8 mouse cellular contexts compared by ENCODE assay signal in genomic region chr14:61687346-61688012, GRCm38 (mm10).
DNase-seq lines count a peak whose midpoint lies in the region; ATAC-seq and TF ChIP-seq lines count a peak whose summit lies in the region.

No protein-coding gene starts in this region.

- H3K9ac ChIP-seq in heart, embryonic 14.5 days (ENCODE audit: low read length) = peak overlapping the region; percentile 67
- H3K9ac ChIP-seq in limb, embryonic 14.5 days (ENCODE audit: low read depth, low read length, severe bottlenecking) = peak overlapping the region; percentile 53

- H3K9me3 ChIP-seq in heart, embryonic 14.5 days (ENCODE audit: control insufficient read depth, low read length) = no peaks in the 10 kb centered on the region
- no peaks in the 10 kb centered on the region for H3K9me3 ChIP-seq in limb, embryonic 14.5 days (ENCODE audit: control insufficient read depth, low read length)

- peaks cover 34% of the 10 kb centered on the region for H3K27me3 ChIP-seq in heart, embryonic 14.5 days (ENCODE audit: control insufficient read depth, insufficient read depth, low read length)
- peaks cover 37% of the 10 kb centered on the region for H3K27me3 ChIP-seq in limb, embryonic 14.5 days (ENCODE audit: control insufficient read depth, insufficient read depth, low read length)
- peaks cover 42% of the 10 kb centered on the region for H3K27me3 ChIP-seq in small intestine, adult 2 months (ENCODE audit: control insufficient read depth, insufficient read depth, low read length)

- peaks cover 21 to 39% of the 10 kb centered on the region in 2 experiments; a peak in 3 of 4 replicates for H3K4me1 ChIP-seq in heart, embryonic 14.5 days (ENCODE audit: control insufficient read depth in 2 of 2, insufficient read depth in 2 of 2, low read length in 2 of 2)
- H3K4me1 ChIP-seq in limb, embryonic 14.5 days (ENCODE audit: control insufficient read depth, insufficient read depth, low read length) = peaks cover 22% of the 10 kb centered on the region
- peaks cover 18% of the 10 kb centered on the region for H3K4me1 ChIP-seq in small intestine, adult 2 months (ENCODE audit: control insufficient read depth, insufficient read depth, insufficient read length, low read length)

- no peak overlapping the region for H3K27ac ChIP-seq in heart, embryonic 14.5 days (replicated peaks in 1 of 2; ENCODE audit: control insufficient read depth in 1 of 2, insufficient read depth in 1 of 2, low read depth in 2 of 2, low read length in 2 of 2)
- 0 out of 2 replicates have a peak overlapping the region, but pooled peaks have one; percentile 55 for H3K27ac ChIP-seq in limb, embryonic 14.5 days (replicated peaks; ENCODE audit: low read depth, low read length)
- no peak overlapping the region for H3K27ac ChIP-seq in small intestine, adult 2 months (ENCODE audit: insufficient read depth, low read depth, low read length)

- H3K4me2 ChIP-seq in heart, embryonic 14.5 days (ENCODE audit: low read length) = peak overlapping the region; percentile 87
- peak overlapping the region; percentile 90 for H3K4me2 ChIP-seq in limb, embryonic 14.5 days (replicated peaks; ENCODE audit: low read depth, low read length, severe bottlenecking)

- no peak for TF ChIP-seq POLR2A in limb, embryonic 14.5 days (IDR thresholded peaks at IDR 0.05; ENCODE audit: borderline replicate concordance, extremely low read depth, insufficient read depth, insufficient read length)
- TF ChIP-seq POLR2A in small intestine, adult 2 months (IDR thresholded peaks at IDR 0.05; ENCODE audit: low read depth, low read length) = no peak

- ATAC-seq in heart, embryonic 14.5 days (ENCODE audit: insufficient number of reproducible peaks, insufficient read depth, low FRiP score, low read depth) = no peak
- no peak for ATAC-seq in limb, embryonic 14.5 days (ENCODE audit: low FRiP score, low read depth)

- H3K4me3 ChIP-seq in heart, embryonic 14.5 days (ENCODE audit: control insufficient read depth in 1 of 2, insufficient read depth in 1 of 2, low read depth in 1 of 2, low read length in 2 of 2) = peak overlapping the region; percentile 45 to 51
- H3K4me3 ChIP-seq in limb, embryonic 14.5 days (replicated peaks; ENCODE audit: low read length) = peak overlapping the region; percentile 42
- H3K4me3 ChIP-seq in small intestine, adult 2 months (ENCODE audit: low read depth, low read length) = peak overlapping the region; percentile 65

- no peaks in the 10 kb centered on the region for H3K36me3 ChIP-seq in heart, embryonic 14.5 days (ENCODE audit: control insufficient read depth, insufficient read depth, low read length)
- H3K36me3 ChIP-seq in limb, embryonic 14.5 days (ENCODE audit: control insufficient read depth, insufficient read depth, low read length) = no peaks in the 10 kb centered on the region
- no peaks in the 10 kb centered on the region for H3K36me3 ChIP-seq in small intestine, adult 2 months (ENCODE audit: control insufficient read depth, insufficient read depth, low read length)

- DNase-seq in thymus, postnatal 0 days (ENCODE audit: low spot score) = peak; percentile 31
- no peak for DNase-seq in thymus, postnatal 10 days (ENCODE audit: low spot score in 2 of 2)
- no peak for DNase-seq in limb, embryonic 14.5 days (ENCODE audit: low spot score)
- DNase-seq in frontal cortex, postnatal 36 days (ENCODE audit: low spot score in 2 of 2) = no peak
- no peak for DNase-seq in left cerebral cortex, adult 11 months (ENCODE audit: low spot score)
- no peak for DNase-seq in cerebellum, postnatal 36 days

- WGBS in heart, embryonic 14.5 days = 1% methylated on average over 15 of the region's 15 CpGs
- 1% methylated on average over 15 of the region's 15 CpGs for WGBS in limb, embryonic 14.5 days
- WGBS in small intestine, adult 2 months = 7% methylated on average over 15 of the region's 15 CpGs

- TF ChIP-seq CTCF in small intestine, adult 2 months (IDR thresholded peaks at IDR 0.05; ENCODE audit: extremely low read depth, insufficient read length, insufficient replicate concordance, low read depth, low read length) = no peak
